Mouse (Mus musculus): ENCODE results near the gene Ankrd34b.

DNA sequence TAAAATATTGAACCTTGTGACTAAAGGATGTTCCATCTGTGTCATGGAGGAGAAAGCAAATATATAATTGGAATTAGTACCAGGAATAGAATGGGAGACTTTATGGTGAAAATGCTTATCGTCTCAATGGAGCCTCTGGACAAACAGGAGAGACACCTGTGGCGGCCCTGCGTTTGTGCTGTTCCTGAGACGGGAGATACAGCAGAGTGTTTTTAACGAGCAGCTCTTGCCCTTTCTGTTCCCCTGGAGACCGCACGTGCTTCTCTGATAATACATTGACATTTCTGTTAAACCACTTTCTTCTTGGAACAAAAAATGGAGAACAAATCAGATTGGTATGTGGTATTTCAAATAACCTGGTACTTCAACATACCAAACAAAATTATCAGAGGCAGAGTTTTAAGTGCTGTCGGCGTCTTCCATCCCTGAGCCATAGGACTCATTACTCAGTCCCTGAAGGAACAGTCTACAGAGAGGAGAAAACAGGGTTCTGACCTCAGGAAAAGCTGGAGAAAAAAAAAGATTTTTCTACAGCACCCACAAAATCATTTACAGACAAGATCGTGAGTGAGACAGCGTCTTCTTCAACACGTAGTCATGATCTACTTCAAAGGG lies 32.5 kb upstream of the Ankrd34b start:
- TF ChIP-seq CTCF (IDR thresholded peaks at IDR 0.05; ENCODE audit: low read depth, low read length) (no peak), POLR2A (IDR thresholded peaks at IDR 0.05; ENCODE audit: extremely low read depth, insufficient read depth, low read length) (no peak)
